Mouse (Mus musculus): Measurements from ENCODE around the gene Rexo1. TPM values are rescaled to one million over a fixed set of nuclear protein-coding genes. Genes with fewer than 3 reads are reported as not detected.

Gene Rexo1
- polyA plus RNA-seq, 1 experiment from 2014 or later = 33.9 TPM

Small RNA genes lying within 50 kb of the gene (microRNA-seq; reads per million reads assigned to microRNA genes)
- gene Mir6912 = not detected

Other genes with a start within 250 kb of the Rexo1 start
- 25.4 and 28.0 TPM in 2 replicates for gene 2310011J03Rik, start 241.0 kb downstream of the Rexo1 start, polyA plus RNA-seq (2015; fragmentation: Nextera tagmentation; extraction: Ambion mirVana)
- gene Pcsk4, start 232.1 kb downstream of the Rexo1 start, polyA plus RNA-seq (2015; fragmentation: Nextera tagmentation; extraction: Ambion mirVana) = 4.4 and 5.8 TPM in 2 replicates
- 5.5 TPM in 2 replicates for gene Reep6, start 231.6 kb downstream of the Rexo1 start, polyA plus RNA-seq (2015; fragmentation: Nextera tagmentation; extraction: Ambion mirVana)
- gene Adamtsl5, start 213.1 kb downstream of the Rexo1 start, polyA plus RNA-seq (2015; fragmentation: Nextera tagmentation; extraction: Ambion mirVana) = 0.67 and 0.79 TPM in 2 replicates
- gene Plk5, start 205.1 kb downstream of the Rexo1 start, polyA plus RNA-seq (2015; fragmentation: Nextera tagmentation; extraction: Ambion mirVana) = 6.2 TPM in 2 replicates
- 18.3 and 18.8 TPM in 2 replicates for gene Mex3d, start 173.9 kb downstream of the Rexo1 start, polyA plus RNA-seq (2015; fragmentation: Nextera tagmentation; extraction: Ambion mirVana)
- gene Mbd3, start 162.0 kb downstream of the Rexo1 start, polyA plus RNA-seq (2015; fragmentation: Nextera tagmentation; extraction: Ambion mirVana) = 227 and 250 TPM in 2 replicates
- 581 and 629 TPM in 2 replicates for gene Uqcr11, start 154.7 kb downstream of the Rexo1 start, polyA plus RNA-seq (2015; fragmentation: Nextera tagmentation; extraction: Ambion mirVana)
- gene Tcf3, start 127.9 kb downstream of the Rexo1 start, polyA plus RNA-seq (2015; fragmentation: Nextera tagmentation; extraction: Ambion mirVana) = 44.9 and 55.8 TPM in 2 replicates
- 1.9 and 2.6 TPM in 2 replicates for gene Onecut3, start 66.7 kb downstream of the Rexo1 start, polyA plus RNA-seq (2015; fragmentation: Nextera tagmentation; extraction: Ambion mirVana)
- gene Atp8b3, start 22.4 kb downstream of the Rexo1 start, polyA plus RNA-seq (2015; fragmentation: Nextera tagmentation; extraction: Ambion mirVana) = 0.90 and 1.2 TPM in 2 replicates
- gene Klf16, start 15.8 kb upstream of the Rexo1 start, polyA plus RNA-seq (2015; fragmentation: Nextera tagmentation; extraction: Ambion mirVana) = 6.0 and 6.3 TPM in 2 replicates
- gene Abhd17a, start 28.8 kb upstream of the Rexo1 start, polyA plus RNA-seq (2015; fragmentation: Nextera tagmentation; extraction: Ambion mirVana) = 126 and 152 TPM in 2 replicates
- gene Scamp4, start 41.3 kb upstream of the Rexo1 start, polyA plus RNA-seq (2015; fragmentation: Nextera tagmentation; extraction: Ambion mirVana) = 65.0 and 66.2 TPM in 2 replicates
- gene Adat3, start 41.3 kb upstream of the Rexo1 start, polyA plus RNA-seq (2015; fragmentation: Nextera tagmentation; extraction: Ambion mirVana) = 6.0 and 6.9 TPM in 2 replicates
- 4.6 and 5.0 TPM in 2 replicates for gene Gm49322, start 44.5 kb upstream of the Rexo1 start, polyA plus RNA-seq (2015; fragmentation: Nextera tagmentation; extraction: Ambion mirVana)
- 107 and 123 TPM in 2 replicates for gene Csnk1g2, start 61.3 kb upstream of the Rexo1 start, polyA plus RNA-seq (2015; fragmentation: Nextera tagmentation; extraction: Ambion mirVana)
- gene Btbd2, start 95.5 kb upstream of the Rexo1 start, polyA plus RNA-seq (2015; fragmentation: Nextera tagmentation; extraction: Ambion mirVana) = 85.9 and 90.4 TPM in 2 replicates
- gene Mknk2, start 116.6 kb upstream of the Rexo1 start, polyA plus RNA-seq (2015; fragmentation: Nextera tagmentation; extraction: Ambion mirVana) = 61.5 and 66.6 TPM in 2 replicates
- gene Mob3a, start 140.4 kb upstream of the Rexo1 start, polyA plus RNA-seq (2015; fragmentation: Nextera tagmentation; extraction: Ambion mirVana) = 63.4 and 64.3 TPM in 2 replicates
- gene Izumo4, start 140.6 kb upstream of the Rexo1 start, polyA plus RNA-seq (2015; fragmentation: Nextera tagmentation; extraction: Ambion mirVana) = 42.9 and 50.9 TPM in 2 replicates
- gene Ap3d1, start 180.7 kb upstream of the Rexo1 start, polyA plus RNA-seq (2015; fragmentation: Nextera tagmentation; extraction: Ambion mirVana) = 117 and 122 TPM in 2 replicates
- gene Dot1l, start 193.6 kb upstream of the Rexo1 start, polyA plus RNA-seq (2015; fragmentation: Nextera tagmentation; extraction: Ambion mirVana) = 21.0 and 25.9 TPM in 2 replicates
- gene Sf3a2, start 236.6 kb upstream of the Rexo1 start, polyA plus RNA-seq (2015; fragmentation: Nextera tagmentation; extraction: Ambion mirVana) = 60.3 and 62.6 TPM in 2 replicates
- 130 and 147 TPM in 2 replicates for gene Plekhj1, start 237.1 kb upstream of the Rexo1 start, polyA plus RNA-seq (2015; fragmentation: Nextera tagmentation; extraction: Ambion mirVana)
- gene Amh, start 243.7 kb upstream of the Rexo1 start, polyA plus RNA-seq (2015; fragmentation: Nextera tagmentation; extraction: Ambion mirVana) = 0.10 TPM in 2 replicates

Measured in midbrain, embryonic 15.5 days (tissue).